Mouse (Mus musculus): ENCODE results near the gene Tekt4.

Tekt4 gene

GRCm38 (mm10) chr17:25432433-25433181, 21.8 kb upstream of the Tekt4 start:
- DNase-seq (ENCODE audit: low read depth, low spot score): no peak

GRCm38 (mm10) chr17:25433223-25433616, 21.2 kb upstream of the Tekt4 start:
- DNase-seq (ENCODE audit: low read depth, low spot score): no peak

- peak; percentile 64 for DNase-seq (ENCODE audit: low read depth, low spot score)
Observed at GRCm38 (mm10) chr17:25433617-25434606, 20.5 kb upstream of the Tekt4 start, which contains the start of gene Cacna1h. Gene Cacna1h, minus strand, starts transcription at chr17:25433783.

- DNase-seq (ENCODE audit: low read depth, low spot score): no peak
Observed at GRCm38 (mm10) chr17:25441417-25441816, 13.0 kb upstream of the Tekt4 start.

GRCm38 (mm10) chr17:25442889-25443288, 11.5 kb upstream of the Tekt4 start:
- DNase-seq (ENCODE audit: low read depth, low spot score): no peak

GRCm38 (mm10) chr17:25445074-25445473, 9.3 kb upstream of the Tekt4 start:
- DNase-seq (ENCODE audit: low read depth, low spot score): no peak

GRCm38 (mm10) chr17:25445841-25446240, 8.6 kb upstream of the Tekt4 start:
- DNase-seq (ENCODE audit: low read depth, low spot score): no peak

GRCm38 (mm10) chr17:25447865-25448264, 6.5 kb upstream of the Tekt4 start:
- DNase-seq (ENCODE audit: low read depth, low spot score): no peak

- no peak for DNase-seq (ENCODE audit: low read depth, low spot score)
Observed at GRCm38 (mm10) chr17:25450329-25450728, 4.1 kb upstream of the Tekt4 start.

- peak; percentile 93 for DNase-seq (ENCODE audit: low read depth, low spot score)
Observed at GRCm38 (mm10) chr17:25452246-25452965, 2.0 kb upstream of the Tekt4 start.

- no peak for DNase-seq (ENCODE audit: low read depth, low spot score)
Observed at GRCm38 (mm10) chr17:25456540-25456939, 2.1 kb downstream of the Tekt4 start.

- no peak for DNase-seq (ENCODE audit: low read depth, low spot score)
Observed at GRCm38 (mm10) chr17:25462236-25462875, 7.9 kb downstream of the Tekt4 start.

GRCm38 (mm10) chr17:25463326-25463945, 9.0 kb downstream of the Tekt4 start:
- DNase-seq (ENCODE audit: low read depth, low spot score): no peak

- no peak for DNase-seq (ENCODE audit: low read depth, low spot score)
Observed at GRCm38 (mm10) chr17:25464091-25464490, 9.7 kb downstream of the Tekt4 start.

GRCm38 (mm10) chr17:25466257-25466656, 11.8 kb downstream of the Tekt4 start:
- DNase-seq (ENCODE audit: low read depth, low spot score): no peak

- DNase-seq (ENCODE audit: low read depth, low spot score): no peak
Observed at GRCm38 (mm10) chr17:25467781-25468180, 13.4 kb downstream of the Tekt4 start.

- no peak for DNase-seq (ENCODE audit: low read depth, low spot score)
Observed at GRCm38 (mm10) chr17:25468301-25468700, 13.9 kb downstream of the Tekt4 start.

GRCm38 (mm10) chr17:25469798-25470197, 15.4 kb downstream of the Tekt4 start:
- peak; percentile 73 for DNase-seq (ENCODE audit: low read depth, low spot score)

- no peak for DNase-seq (ENCODE audit: low read depth, low spot score)
Observed at GRCm38 (mm10) chr17:25471418-25471817, 17.0 kb downstream of the Tekt4 start.

GRCm38 (mm10) chr17:25472044-25472443, 17.6 kb downstream of the Tekt4 start:
- DNase-seq (ENCODE audit: low read depth, low spot score): no peak
